Mouse (Mus musculus) neural tube, embryonic 11.5 days (tissue): ENCODE data around the gene Thada. TPM values are rescaled to one million over a fixed set of nuclear protein-coding genes. Genes with fewer than 3 reads are reported as not detected.
"Not testable (repeated sequence)": the region's sequence is repeated elsewhere in the genome, so short reads cannot be mapped to it uniquely, and the experiment has no call there.

Source experiments
- ATAC-seq: fragments of 200-750 bp; cut with Nextera tagmentation; 2 replicates; pipeline ENCODE4 v1.8.0; 2017; ENCODE audit warnings: moderate number of reproducible peaks, mild to moderate bottlenecking, moderate TSS enrichment, moderate library complexity; ENCODE audit not compliant: insufficient read depth, low FRiP score, low TSS enrichment
- DNase-seq: peaks from one replicate; pipeline ENCODE4 v3.0.0-alpha.2; 2015; ENCODE audit warnings: low spot score
- H3K27ac ChIP-seq: fragments of 300-500 bp; sonication (generic); 2 replicates; pipeline ENCODE4 v1.5.1; 2014; ENCODE audit warnings: low read depth, mild to moderate bottlenecking, low read length
- H3K27me3 ChIP-seq: fragments of 300-500 bp; sonication (generic); 2 replicates; pipeline ENCODE4 v1.6.1; 2014; ENCODE audit warnings: mild to moderate bottlenecking, low read length, mixed read lengths; ENCODE audit not compliant: control insufficient read depth, insufficient read depth
- H3K36me3 ChIP-seq: fragments of 300-500 bp; sonication (generic); 2 replicates; pipeline ENCODE4 v1.6.1; 2014; ENCODE audit warnings: mild to moderate bottlenecking, low read length, moderate library complexity, mixed read lengths; ENCODE audit not compliant: control insufficient read depth, insufficient read depth
- H3K4me1 ChIP-seq: fragments of 300-500 bp; sonication (generic); 2 replicates; pipeline ENCODE4 v1.6.1; 2014; ENCODE audit warnings: low read length, mixed read lengths; ENCODE audit not compliant: control insufficient read depth, insufficient read depth
- H3K4me2 ChIP-seq: fragments of 300-500 bp; sonication (generic); 2 replicates; pipeline ENCODE4 v1.6.1; 2014; ENCODE audit warnings: low read depth, mild to moderate bottlenecking, moderate library complexity
- H3K4me3 ChIP-seq: fragments of 300-500 bp; sonication (generic); 2 replicates; pipeline ENCODE4 v1.5.1; 2014; ENCODE audit warnings: low read depth, low read length
- H3K9ac ChIP-seq: fragments of 300-500 bp; sonication (generic); 2 replicates; pipeline ENCODE4 v1.6.1; 2014; ENCODE audit warnings: mild to moderate bottlenecking, low read length
- H3K9me3 ChIP-seq: fragments of 300-500 bp; sonication (generic); 2 replicates; pipeline ENCODE4 v1.6.1; 2016; ENCODE audit warnings: low read length; ENCODE audit not compliant: control insufficient read depth
- WGBS: fragments of 180-500 bp; shearing (Covaris S2); extraction: QIAGEN DNeasy Blood & Tissue Kit; methylation state at CpG from one replicate; pipeline ENCODE4 v1.1.7; 2014; 5-methylcytosine and 5-hydroxymethylcytosine counted together
- polyA plus RNA-seq: library from polyadenylated mRNA; unstranded; fragments of >200 nt; fragmentation: Nextera tagmentation; extraction: Ambion mirVana; gene quantifications from 2 replicates; pipeline ENCODE4 v1.2.1, GENCODE M21; 2014

Thada gene
- polyA plus RNA-seq, 1 experiment from 2014 or later, result 10.0 TPM

GRCm38 (mm10) chr17:84234785-84235184 lies 231.2 kb downstream of the Thada start:
- 100% methylated on average over 1 of the region's 4 CpGs for WGBS
- ATAC-seq, H3K27ac ChIP-seq, H3K4me2 ChIP-seq, H3K4me3 ChIP-seq, H3K36me3 ChIP-seq, DNase-seq, H3K4me1 ChIP-seq, H3K9me3 ChIP-seq, H3K27me3 ChIP-seq, H3K9ac ChIP-seq: not testable (repeated sequence)

- WGBS, result 94% methylated on average over 2 of the region's 2 CpGs
- H3K4me3 ChIP-seq, result no peak overlapping the region
Measured at GRCm38 (mm10) chr17:84233758-84234157, 232.2 kb downstream of the Thada start.

GRCm38 (mm10) chr17:84231361-84231760 lies 234.6 kb downstream of the Thada start:
- no peaks in the 10 kb centered on the region; the same call in 1 of the 2 replicates for H3K4me1 ChIP-seq
- no peaks in the 10 kb centered on the region for H3K27me3 ChIP-seq
- H3K9me3 ChIP-seq, result no peaks in the 10 kb centered on the region
- ATAC-seq (no peak), DNase-seq (no peak)
- H3K4me3 ChIP-seq, result no peak overlapping the region
- WGBS, result 91% methylated on average over 2 of the region's 2 CpGs
- H3K36me3 ChIP-seq, result no peaks in the 10 kb centered on the region
- H3K4me2 ChIP-seq, result no peak overlapping the region
- no peak overlapping the region for H3K27ac ChIP-seq
- H3K9ac ChIP-seq, result no peak overlapping the region

More at GRCm38 (mm10) chr17:84233758-84234157, 232.2 kb downstream of the Thada start:
- Histone ChIP-seq H3K9ac (no peak overlapping the region), H3K4me2 (no peak overlapping the region), H3K27ac (no peak overlapping the region), H3K9me3 (no peaks in the 10 kb centered on the region), H3K27me3 (no peaks in the 10 kb centered on the region), H3K4me1 (no peaks in the 10 kb centered on the region), H3K36me3 (no peaks in the 10 kb centered on the region)
- DNase-seq (no peak), ATAC-seq (no peak)

- no peak for ATAC-seq
- Histone ChIP-seq H3K27me3 (no peaks in the 10 kb centered on the region), H3K4me2 (no peak overlapping the region), H3K4me1 (no peaks in the 10 kb centered on the region; the same call in 1 of the 2 replicates), H3K4me3 (no peak overlapping the region), H3K27ac (no peak overlapping the region), H3K36me3 (no peaks in the 10 kb centered on the region), H3K9ac (no peak overlapping the region), H3K9me3 (no peaks in the 10 kb centered on the region)
- 71% methylated on average over 2 of the region's 2 CpGs for WGBS
- DNase-seq, result no peak
Measured at GRCm38 (mm10) chr17:84228223-84228622, 237.8 kb downstream of the Thada start.

- no peak overlapping the region for H3K4me3 ChIP-seq
- ATAC-seq, result no peak
- no peak overlapping the region for H3K27ac ChIP-seq
- no peaks in the 10 kb centered on the region for H3K9me3 ChIP-seq
- no peak for DNase-seq
- WGBS, result 87% methylated on average over 6 of the region's 6 CpGs
- H3K4me1 ChIP-seq, result no peaks in the 10 kb centered on the region; the same call in 1 of the 2 replicates
- H3K4me2 ChIP-seq, result no peak overlapping the region
- no peak overlapping the region for H3K9ac ChIP-seq
- no peaks in the 10 kb centered on the region for H3K36me3 ChIP-seq
- H3K27me3 ChIP-seq, result no peaks in the 10 kb centered on the region
Measured at GRCm38 (mm10) chr17:84226681-84227080, 239.3 kb downstream of the Thada start.

GRCm38 (mm10) chr17:84226231-84226630 lies 239.8 kb downstream of the Thada start:
- Histone ChIP-seq H3K4me3 (no peak overlapping the region), H3K27me3 (no peaks in the 10 kb centered on the region), H3K4me2 (no peak overlapping the region), H3K4me1 (no peaks in the 10 kb centered on the region; the same call in 1 of the 2 replicates), H3K9me3 (no peaks in the 10 kb centered on the region), H3K36me3 (no peaks in the 10 kb centered on the region), H3K27ac (no peak overlapping the region), H3K9ac (no peak overlapping the region)
- ATAC-seq (no peak), DNase-seq (no peak)
- 55% methylated on average over 5 of the region's 5 CpGs for WGBS

- no peak overlapping the region; the same call in 1 of the 2 replicates for H3K9ac ChIP-seq
- no peaks in the 10 kb centered on the region for H3K27me3 ChIP-seq
- no peak overlapping the region for H3K4me2 ChIP-seq
- H3K9me3 ChIP-seq, result no peaks in the 10 kb centered on the region
- DNase-seq, result no peak
- WGBS, result 56% methylated on average over 15 of the region's 15 CpGs
- H3K4me1 ChIP-seq, result no peaks in the 10 kb centered on the region; the same call in 1 of the 2 replicates
- no peaks in the 10 kb centered on the region for H3K36me3 ChIP-seq
- H3K27ac ChIP-seq, result no peak overlapping the region
- no peak for ATAC-seq
- no peak overlapping the region for H3K4me3 ChIP-seq
Measured at GRCm38 (mm10) chr17:84224217-84224887, 241.7 kb downstream of the Thada start.

GRCm38 (mm10) chr17:84218841-84219240 lies 247.2 kb downstream of the Thada start:
- not testable (repeated sequence) for H3K27me3 ChIP-seq, H3K4me1 ChIP-seq, H3K36me3 ChIP-seq, H3K9ac ChIP-seq, H3K4me3 ChIP-seq, H3K9me3 ChIP-seq, H3K4me2 ChIP-seq, DNase-seq, H3K27ac ChIP-seq, ATAC-seq
- WGBS, result 97% methylated on average over 2 of the region's 2 CpGs

GRCm38 (mm10) chr17:84217696-84218095 lies 248.3 kb downstream of the Thada start:
- Histone ChIP-seq H3K4me3 (no peak overlapping the region), H3K9ac (no peak overlapping the region), H3K9me3 (no peaks in the 10 kb centered on the region), H3K27ac (no peak overlapping the region), H3K4me2 (no peak overlapping the region), H3K4me1 (no peaks in the 10 kb centered on the region), H3K36me3 (no peaks in the 10 kb centered on the region), H3K27me3 (no peaks in the 10 kb centered on the region)
- ATAC-seq, result no peak
- 71% methylated on average over 3 of the region's 3 CpGs for WGBS
- DNase-seq, result no peak
